Mouse (Mus musculus) cortical plate, adult 2 months (tissue): ENCODE results near the gene Rpusd1.

Source experiments
- CTCF ChIP-seq: fragments of 200-500 bp; IDR thresholded peaks from 2 replicates; pipeline ENCODE4 v1.5.1; 2011; ENCODE audit warnings: mild to moderate bottlenecking, control low read depth, low read length; ENCODE audit not compliant: insufficient read depth; ENCODE audit errors: extremely low read depth
- POLR2A ChIP-seq: fragments of 200-500 bp; IDR thresholded peaks from 2 replicates; pipeline ENCODE4 v1.6.1; 2011; ENCODE audit warnings: mild to moderate bottlenecking, low read length, control low read depth; ENCODE audit not compliant: insufficient read depth; ENCODE audit errors: extremely low read depth

- no peak for TF ChIP-seq CTCF
- TF ChIP-seq POLR2A, result no peak
Observed at GRCm38 (mm10) chr17:25749314-25749713, 21.8 kb downstream of the Rpusd1 start.
